19 mouse cellular contexts compared by ENCODE assay signal in genomic region chr7:95834236-95834919, GRCm38 (mm10).
DNase-seq lines count a peak whose midpoint lies in the region; ATAC-seq and TF ChIP-seq lines count a peak whose summit lies in the region.
"Had no signal": no experiment of that assay in that cellular context is flagged by ENCODE, and none has a peak within 500 bp of the region (broad histone marks: within the 10 kb centered on the region; RNA-seq: fewer than 3 reads in every experiment).

No protein-coding gene starts in this region.

- intact Hi-C loops in left cerebral cortex, postnatal 10 days (cut with DNase I): no loop called here
- intact Hi-C loops in left cerebral cortex, postnatal 14 days (cut with DNase I): no loop called here

- no peak for TF ChIP-seq POLR2A in kidney, adult 2 months (IDR thresholded peaks at IDR 0.05; ENCODE audit: low read depth, low read length)

- H3K27me3 ChIP-seq in kidney, postnatal 0 days (ENCODE audit: insufficient read depth, low read length): no peaks in the 10 kb centered on the region
- no peaks in the 10 kb centered on the region for H3K27me3 ChIP-seq in kidney, adult 2 months (replicated peaks; ENCODE audit: control insufficient read depth, insufficient read depth, low read length)
- H3K27me3 ChIP-seq in forebrain, embryonic 14.5 days (replicated peaks; ENCODE audit: control insufficient read depth, insufficient read depth, low read length): no peaks in the 10 kb centered on the region
- H3K27me3 ChIP-seq in hindbrain, embryonic 12.5 days: no peaks in the 10 kb centered on the region
- no peaks in the 10 kb centered on the region for H3K27me3 ChIP-seq in midbrain, embryonic 15.5 days (replicated peaks)
- H3K27me3 ChIP-seq: embryonic facial prominence, embryonic 12.5 days; limb, embryonic 13.5 days; stomach, embryonic 15.5 days had no signal

- no peak for TF ChIP-seq CTCF in kidney, postnatal 0 days (IDR thresholded peaks at IDR 0.05; ENCODE audit: low read depth)
- TF ChIP-seq CTCF in kidney, adult 2 months (conservative IDR thresholded peaks at IDR 0.05; ENCODE audit: insufficient read depth, insufficient read length, low read depth, low read length): no peak

- no peak overlapping the region for H3K4me2 ChIP-seq in kidney, postnatal 0 days (ENCODE audit: low read length)
- no peak overlapping the region for H3K4me2 ChIP-seq in forebrain, embryonic 14.5 days (ENCODE audit: low read length)
- no peak overlapping the region for H3K4me2 ChIP-seq in hindbrain, embryonic 12.5 days (replicated peaks)
- no peak overlapping the region for H3K4me2 ChIP-seq in midbrain, embryonic 15.5 days
- H3K4me2 ChIP-seq: embryonic facial prominence, embryonic 12.5 days; limb, embryonic 13.5 days; stomach, embryonic 15.5 days had no signal

- no peaks in the 10 kb centered on the region for H3K4me1 ChIP-seq in kidney, postnatal 0 days (replicated peaks; ENCODE audit: insufficient read depth, low read length)
- no peaks in the 10 kb centered on the region for H3K4me1 ChIP-seq in kidney, adult 2 months (ENCODE audit: control insufficient read depth, insufficient read depth, low read length)
- peaks cover 4% of the 10 kb centered on the region; the same call in 1 of the 2 replicates for H3K4me1 ChIP-seq in forebrain, embryonic 14.5 days (ENCODE audit: control insufficient read depth, insufficient read depth, low read length)
- peaks cover 5% of the 10 kb centered on the region for H3K4me1 ChIP-seq in hindbrain, embryonic 12.5 days
- no peaks in the 10 kb centered on the region; the same call in 1 of the 2 replicates for H3K4me1 ChIP-seq in midbrain, embryonic 15.5 days
- H3K4me1 ChIP-seq: embryonic facial prominence, embryonic 12.5 days; stomach, embryonic 15.5 days had no signal

- H3K27ac ChIP-seq in kidney, postnatal 0 days: no peak overlapping the region
- H3K27ac ChIP-seq in kidney, adult 2 months (ENCODE audit: insufficient read depth, low read depth, low read length): no peak overlapping the region
- H3K27ac ChIP-seq in forebrain, embryonic 14.5 days (ENCODE audit: low read depth, low read length): no peak overlapping the region
- H3K27ac ChIP-seq in hindbrain, embryonic 12.5 days: peak overlapping the region; percentile 30; the same call in 1 of the 2 replicates
- H3K27ac ChIP-seq in midbrain, embryonic 15.5 days: no peak overlapping the region
- H3K27ac ChIP-seq: embryonic facial prominence, embryonic 12.5 days; limb, embryonic 13.5 days; stomach, embryonic 15.5 days had no signal

- no peaks in the 10 kb centered on the region for H3K36me3 ChIP-seq in kidney, postnatal 0 days (ENCODE audit: insufficient read depth, low read length)
- no peaks in the 10 kb centered on the region for H3K36me3 ChIP-seq in kidney, adult 2 months (ENCODE audit: control insufficient read depth, insufficient read depth, low read length)
- no peaks in the 10 kb centered on the region for H3K36me3 ChIP-seq in forebrain, embryonic 14.5 days (ENCODE audit: control insufficient read depth, insufficient read depth, low read length)
- no peaks in the 10 kb centered on the region for H3K36me3 ChIP-seq in hindbrain, embryonic 12.5 days
- no peaks in the 10 kb centered on the region for H3K36me3 ChIP-seq in midbrain, embryonic 15.5 days (replicated peaks)
- H3K36me3 ChIP-seq: embryonic facial prominence, embryonic 12.5 days; limb, embryonic 13.5 days; stomach, embryonic 15.5 days had no signal

- 56% methylated on average over 10 of the region's 10 CpGs for WGBS in kidney, postnatal 0 days
- 72% methylated on average over 10 of the region's 10 CpGs for WGBS in kidney, adult 2 months
- 21% methylated on average over 10 of the region's 10 CpGs for WGBS in forebrain, embryonic 14.5 days
- 60% methylated on average over 10 of the region's 10 CpGs for WGBS in hindbrain, embryonic 12.5 days
- 41% methylated on average over 10 of the region's 10 CpGs for WGBS in midbrain, embryonic 15.5 days

- H3K9me3 ChIP-seq in kidney, postnatal 0 days (replicated peaks; ENCODE audit: low read length): no peaks in the 10 kb centered on the region
- H3K9me3 ChIP-seq in forebrain, embryonic 14.5 days (replicated peaks; ENCODE audit: control insufficient read depth, low read length): no peaks in the 10 kb centered on the region
- H3K9me3 ChIP-seq in hindbrain, embryonic 12.5 days (replicated peaks): no peaks in the 10 kb centered on the region
- H3K9me3 ChIP-seq in midbrain, embryonic 15.5 days: no peaks in the 10 kb centered on the region
- H3K9me3 ChIP-seq: embryonic facial prominence, embryonic 12.5 days; limb, embryonic 13.5 days; stomach, embryonic 15.5 days had no signal

- no peak overlapping the region for H3K4me3 ChIP-seq in kidney, postnatal 0 days (replicated peaks; ENCODE audit: low read depth, low read length)
- H3K4me3 ChIP-seq in kidney, adult 2 months (ENCODE audit: insufficient read depth, low read depth, low read length): no peak overlapping the region
- H3K4me3 ChIP-seq in forebrain, embryonic 14.5 days (ENCODE audit: low read depth, low read length): no peak overlapping the region
- no peak overlapping the region for H3K4me3 ChIP-seq in hindbrain, embryonic 12.5 days
- no peak overlapping the region for H3K4me3 ChIP-seq in midbrain, embryonic 15.5 days
- H3K4me3 ChIP-seq: embryonic facial prominence, embryonic 12.5 days; limb, embryonic 13.5 days; stomach, embryonic 15.5 days had no signal

- peak; percentile 4 for DNase-seq in kidney, postnatal 0 days (ENCODE audit: low spot score)
- DNase-seq in kidney, adult 2 months: no peak
- DNase-seq in forebrain, embryonic 14.5 days (ENCODE audit: low spot score): peak; percentile 89
- no peak for DNase-seq in left cerebral cortex, postnatal 10 days (ENCODE audit: extremely low spot score in 1 of 2, low spot score in 2 of 2)
- DNase-seq in natural killer cell, adult 2 months (ENCODE audit: low spot score in 2 of 2): no peak
- no peak for DNase-seq in left cerebral cortex, postnatal 14 days (ENCODE audit: low spot score in 2 of 2)
- DNase-seq: cerebellum, adult 11 months; cerebellum, postnatal 36 days; heart, adult 18-20 months; heart, postnatal 36 days; kidney, postnatal 14 days; lung, postnatal 4 days; thymus, postnatal 4 days had no signal

- ATAC-seq in kidney, postnatal 0 days (replicated peaks; ENCODE audit: low FRiP score, low read depth): no peak
- peak; percentile 90 for ATAC-seq in forebrain, embryonic 14.5 days
- peak; percentile 88 for ATAC-seq in hindbrain, embryonic 12.5 days (ENCODE audit: low FRiP score)
- ATAC-seq in midbrain, embryonic 15.5 days (replicated peaks): peak; percentile 48; the same call in 1 of the 2 replicates
- ATAC-seq: CD4-positive, CD25-positive, alpha-beta regulatory T cell, adult 4 months had no signal

- H3K9ac ChIP-seq in kidney, postnatal 0 days (ENCODE audit: low read depth, low read length): no peak overlapping the region
- H3K9ac ChIP-seq in forebrain, embryonic 14.5 days (ENCODE audit: low read length): no peak overlapping the region
- H3K9ac ChIP-seq in hindbrain, embryonic 12.5 days: no peak overlapping the region
- H3K9ac ChIP-seq in midbrain, embryonic 15.5 days: no peak overlapping the region
- H3K9ac ChIP-seq: embryonic facial prominence, embryonic 12.5 days; limb, embryonic 13.5 days; stomach, embryonic 15.5 days had no signal

Comparison
In these comparisons a context has a peak if more than half of its experiments do, and no peak if none do; other contexts are left out.
1. DNase-seq: peak in kidney, postnatal 0 days (single experiment) and forebrain, embryonic 14.5 days (single experiment); none in kidney, adult 2 months (single experiment), left cerebral cortex, postnatal 10 days (0 of 2), natural killer cell, adult 2 months (0 of 2) and left cerebral cortex, postnatal 14 days (0 of 2).